Mouse (Mus musculus) cerebellum, postnatal 25 days (tissue): ENCODE measurements at regions not wholly inside any gene's neighbourhood (a gene's known extent, or its start where the extent isn't known, plus 50 kb on each side); places are given as distances from the start of the nearest gene placed in this dataset.

Experiments
- DNase-seq, 2 experiments: peaks; one replicate each; pipeline ENCODE4 v3.0.0; 2021; ENCODE audit warnings: mixed read lengths in 2 of 2

- no peak for DNase-seq
These were observed 954.9 kb upstream of the 4931408C20Rik start for GRCm38 (mm10) chr1:27642118-27642517.

DNA sequence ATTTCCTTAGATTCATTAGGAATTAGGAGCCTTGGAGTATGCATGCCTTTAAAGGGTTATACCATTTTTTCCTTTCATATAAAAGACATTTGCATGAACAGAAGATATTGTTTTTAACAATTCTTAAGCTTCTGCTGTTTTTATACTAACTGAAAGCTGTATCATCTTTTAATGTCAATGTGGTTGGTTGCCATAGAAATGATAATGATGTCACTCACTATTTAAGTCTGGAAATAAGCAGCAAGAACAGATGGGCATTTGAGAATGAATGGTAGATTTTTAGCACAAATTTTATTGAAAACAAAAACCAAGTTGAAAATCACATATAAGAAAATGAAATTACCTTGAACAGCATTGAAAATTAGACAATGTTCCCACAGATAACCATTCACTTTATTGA is 941.8 kb upstream of the 4931408C20Rik start:
- DNase-seq, result no peak

- DNase-seq, result no peak
These were observed 929.0 kb upstream of the 4931408C20Rik start for GRCm38 (mm10) chr1:27616250-27616649.

- DNase-seq, result no peak
These were observed 921.3 kb upstream of the 4931408C20Rik start for GRCm38 (mm10) chr1:27608606-27609005.

DNA sequence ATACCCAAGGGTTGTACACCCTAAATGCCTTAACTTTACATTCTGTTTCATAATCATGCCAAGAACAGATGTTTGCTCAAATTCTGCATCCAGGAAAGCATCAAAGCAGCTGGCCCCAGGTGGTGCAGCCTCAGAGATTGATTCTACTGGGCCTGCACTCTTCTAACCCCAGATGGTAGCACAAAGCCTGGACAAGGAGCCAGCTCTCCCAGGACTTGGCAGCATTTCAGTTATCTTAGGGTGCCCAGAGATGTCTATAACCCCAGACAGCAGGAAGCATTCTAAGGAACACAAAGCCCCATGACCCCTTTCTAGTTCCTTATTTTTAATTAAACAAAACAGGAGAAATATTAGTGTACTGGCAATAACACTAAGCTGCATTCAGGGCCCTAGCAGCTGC is 891.5 kb upstream of the 4931408C20Rik start:
- DNase-seq, result peak; percentile 26 to 49

DNA sequence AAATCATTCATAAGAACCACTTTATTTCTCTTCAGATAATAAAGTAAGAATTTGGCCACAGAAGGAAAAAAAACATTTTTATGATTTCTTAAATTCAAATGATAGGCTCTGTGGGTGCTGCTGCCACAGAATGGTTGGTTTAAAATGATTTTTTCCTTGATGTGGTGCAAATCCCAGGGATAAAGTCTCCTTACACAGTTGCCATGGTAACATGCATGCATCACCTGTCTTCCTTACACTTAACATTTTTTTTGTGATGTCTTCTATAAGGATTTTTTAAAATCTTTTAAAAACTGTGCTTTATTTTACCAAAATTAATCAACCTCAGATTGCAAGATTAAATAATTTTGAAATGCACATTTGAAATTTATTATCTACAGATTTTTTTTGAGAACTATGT is 872.2 kb upstream of the 4931408C20Rik start:
- no peak for DNase-seq

DNA sequence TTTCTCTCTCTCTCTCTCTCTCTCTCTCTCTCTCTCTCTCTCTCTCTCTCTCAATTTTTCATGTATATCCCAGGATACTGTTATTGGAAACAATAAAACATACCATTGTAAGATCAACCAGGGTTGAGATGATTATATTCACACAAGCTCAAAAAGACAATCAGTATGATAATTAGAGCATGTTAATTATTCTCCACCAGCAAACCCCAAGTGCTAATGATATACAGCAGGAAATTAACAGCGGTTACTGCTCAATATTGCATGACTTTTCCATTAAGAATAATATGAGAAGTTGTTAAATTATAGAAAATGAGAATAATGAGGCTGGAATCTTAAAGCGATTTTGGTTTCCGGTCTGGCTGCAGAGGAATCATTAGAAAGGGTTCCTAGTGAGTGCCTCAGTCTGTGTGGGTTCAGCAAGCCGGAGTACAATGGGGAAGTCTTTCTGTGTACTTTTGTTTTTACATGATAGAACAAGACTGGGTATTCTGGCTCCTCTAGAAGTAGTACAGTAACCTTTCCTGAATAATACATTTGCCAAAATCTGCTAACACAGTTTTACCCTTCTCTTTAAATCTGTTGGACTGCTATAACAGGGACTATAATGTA is 823.6 kb upstream of the 4931408C20Rik start:
- DNase-seq, result no peak

GRCm38 (mm10) chr1:27503807-27504206 is 816.5 kb upstream of the 4931408C20Rik start:
- DNase-seq, result no peak

GRCm38 (mm10) chr1:27478991-27479390 is 791.7 kb upstream of the 4931408C20Rik start:
- DNase-seq, result no peak

DNA sequence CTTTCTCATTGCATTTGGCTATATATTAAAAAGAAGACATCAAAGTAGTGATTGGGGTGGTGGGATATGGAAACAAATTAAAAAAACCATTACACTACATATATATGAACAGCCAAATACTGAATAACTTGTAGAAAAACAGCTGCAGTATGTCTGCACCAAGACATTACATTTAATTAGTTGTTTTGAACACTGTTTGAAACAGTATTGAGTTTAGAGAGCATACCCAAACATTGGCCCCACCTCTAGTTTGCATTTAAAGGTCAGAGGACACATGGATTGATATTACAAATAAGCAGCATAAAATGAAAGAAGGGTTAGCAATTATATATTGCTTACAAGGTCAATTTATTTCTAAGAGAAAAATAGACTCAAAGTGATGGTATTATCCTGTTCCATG is 758.8 kb upstream of the 4931408C20Rik start:
- DNase-seq, result no peak
